Mouse (Mus musculus): ENCODE measurements around the gene Pik3cg. TPM values are rescaled to one million over a fixed set of nuclear protein-coding genes. Genes with fewer than 3 reads are reported as not detected.

The Pik3cg gene
- polyA plus RNA-seq, 1 experiment from 2014 or later: 1.4 TPM

DNA sequence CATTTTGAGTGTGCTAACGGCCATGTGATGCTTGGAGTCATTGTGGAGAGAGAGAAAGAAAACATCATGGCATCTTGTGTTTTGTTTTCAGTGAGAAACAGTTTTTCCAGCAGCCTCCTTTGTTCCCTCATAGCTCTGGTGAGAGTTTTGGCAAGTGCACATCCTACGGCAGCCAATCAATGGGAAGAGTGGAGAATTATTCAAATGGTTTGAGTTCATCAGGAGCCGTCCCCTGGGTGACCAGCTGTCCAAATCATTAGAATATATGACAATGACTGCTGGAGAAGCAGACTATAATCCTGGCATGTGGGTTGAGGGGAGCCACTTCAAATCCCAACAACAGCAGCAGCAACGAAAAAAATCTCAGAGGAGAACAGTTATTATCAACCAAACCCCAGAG, 2.8 kb upstream of the Pik3cg start:
- peak; percentile 72 for ATAC-seq
- H3K27me3 ChIP-seq (replicated peaks; ENCODE audit: control insufficient read depth, insufficient read depth, low read length): no peaks in the 10 kb centered on the region
- no peak overlapping the region for H3K4me3 ChIP-seq (ENCODE audit: low read depth, low read length)
- peaks cover 5% of the 10 kb centered on the region for H3K4me1 ChIP-seq (ENCODE audit: control insufficient read depth, insufficient read depth, low read length)
- H3K4me2 ChIP-seq (ENCODE audit: low read length): no peak overlapping the region
- H3K27ac ChIP-seq (ENCODE audit: low read depth, low read length): no peak overlapping the region
- WGBS: 37% methylated on average over 4 of the region's 4 CpGs
- no peaks in the 10 kb centered on the region for H3K9me3 ChIP-seq (replicated peaks; ENCODE audit: control insufficient read depth, low read length)
- no peaks in the 10 kb centered on the region for H3K36me3 ChIP-seq (ENCODE audit: control insufficient read depth, insufficient read depth, low read length)
- H3K9ac ChIP-seq (ENCODE audit: low read length): no peak overlapping the region
- DNase-seq (ENCODE audit: low spot score): peak; percentile 54

DNA sequence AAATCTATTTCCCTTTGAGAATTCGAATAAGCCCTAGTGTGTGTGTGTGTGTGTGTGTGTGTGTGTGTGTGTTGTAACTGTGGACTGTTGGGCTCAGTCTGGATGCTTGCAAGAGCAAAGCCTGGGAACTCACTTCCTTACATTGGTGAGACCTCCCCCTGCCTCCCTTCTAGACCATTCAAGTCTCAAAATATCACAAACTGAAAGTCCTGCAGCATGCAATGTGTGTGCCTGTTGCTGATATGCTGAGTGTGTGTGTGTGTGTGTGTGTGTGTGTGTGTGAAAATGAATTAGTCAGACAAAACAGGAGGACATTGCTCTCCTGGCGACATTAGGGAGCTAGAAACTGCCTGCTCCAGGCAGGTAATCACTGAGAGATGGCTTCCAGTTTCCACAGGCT, 492 bp upstream of the Pik3cg start:
- Histone ChIP-seq H3K4me3 (ENCODE audit: low read depth, low read length) (no peak overlapping the region), H3K9ac (ENCODE audit: low read length) (no peak overlapping the region), H3K9me3 (replicated peaks; ENCODE audit: control insufficient read depth, low read length) (no peaks in the 10 kb centered on the region), H3K4me1 (ENCODE audit: control insufficient read depth, insufficient read depth, low read length) (peaks cover 5% of the 10 kb centered on the region), H3K36me3 (ENCODE audit: control insufficient read depth, insufficient read depth, low read length) (no peaks in the 10 kb centered on the region), H3K4me2 (ENCODE audit: low read length) (no peak overlapping the region), H3K27ac (ENCODE audit: low read depth, low read length) (no peak overlapping the region), H3K27me3 (replicated peaks; ENCODE audit: control insufficient read depth, insufficient read depth, low read length) (no peaks in the 10 kb centered on the region)
- WGBS: 75% methylated on average over 2 of the region's 2 CpGs
- DNase-seq (ENCODE audit: low spot score) (no peak), ATAC-seq (no peak)

DNA sequence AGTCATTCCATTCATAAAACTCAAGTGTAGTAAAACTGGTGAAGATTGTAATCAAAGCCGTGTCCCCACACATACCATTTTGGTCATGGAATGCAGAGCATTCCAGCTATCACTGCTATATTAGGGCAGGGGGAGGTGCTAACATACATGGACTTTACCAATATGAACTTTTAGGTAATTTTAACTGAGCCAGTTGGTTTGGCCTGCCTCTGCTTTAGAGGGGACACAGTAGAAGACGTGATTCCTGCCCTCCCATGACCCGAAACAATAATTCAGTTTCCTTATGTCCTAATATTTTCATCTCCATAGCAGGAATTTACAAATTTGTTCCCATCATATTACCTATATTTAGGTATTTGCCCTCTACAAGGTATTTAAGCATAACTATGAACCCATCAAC, 1.3 kb downstream of the Pik3cg start:
- Histone ChIP-seq H3K9ac (ENCODE audit: low read length) (no peak overlapping the region), H3K27me3 (replicated peaks; ENCODE audit: control insufficient read depth, insufficient read depth, low read length) (no peaks in the 10 kb centered on the region), H3K27ac (ENCODE audit: low read depth, low read length) (no peak overlapping the region), H3K4me2 (ENCODE audit: low read length) (no peak overlapping the region), H3K4me3 (ENCODE audit: low read depth, low read length) (no peak overlapping the region), H3K36me3 (ENCODE audit: control insufficient read depth, insufficient read depth, low read length) (no peaks in the 10 kb centered on the region), H3K4me1 (ENCODE audit: control insufficient read depth, insufficient read depth, low read length) (peaks cover 5% of the 10 kb centered on the region), H3K9me3 (replicated peaks; ENCODE audit: control insufficient read depth, low read length) (no peaks in the 10 kb centered on the region)
- DNase-seq (ENCODE audit: low spot score): no peak
- 86% methylated on average over 3 of the region's 3 CpGs for WGBS
- no peak for ATAC-seq

DNA sequence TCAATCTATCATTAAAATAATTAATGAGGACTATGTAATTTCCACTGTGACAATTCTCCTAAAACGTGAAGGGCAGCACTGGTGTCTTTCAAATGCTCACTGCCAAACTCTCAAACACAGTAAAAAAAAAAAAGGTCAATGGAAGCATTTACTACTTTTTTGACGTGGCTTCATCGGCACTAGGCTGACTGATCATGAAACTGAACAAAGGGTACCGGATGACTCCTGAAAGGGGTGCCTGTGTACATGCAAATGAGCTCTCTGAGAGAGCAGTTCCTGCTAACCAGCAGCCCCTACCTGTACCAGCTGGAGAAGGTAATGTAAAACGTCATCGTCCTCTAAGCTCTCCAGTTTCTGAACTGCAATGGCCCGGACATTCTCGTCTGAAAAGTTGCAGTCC, 4.8 kb downstream of the Pik3cg start:
- WGBS: 40% methylated on average over 8 of the region's 8 CpGs

DNA sequence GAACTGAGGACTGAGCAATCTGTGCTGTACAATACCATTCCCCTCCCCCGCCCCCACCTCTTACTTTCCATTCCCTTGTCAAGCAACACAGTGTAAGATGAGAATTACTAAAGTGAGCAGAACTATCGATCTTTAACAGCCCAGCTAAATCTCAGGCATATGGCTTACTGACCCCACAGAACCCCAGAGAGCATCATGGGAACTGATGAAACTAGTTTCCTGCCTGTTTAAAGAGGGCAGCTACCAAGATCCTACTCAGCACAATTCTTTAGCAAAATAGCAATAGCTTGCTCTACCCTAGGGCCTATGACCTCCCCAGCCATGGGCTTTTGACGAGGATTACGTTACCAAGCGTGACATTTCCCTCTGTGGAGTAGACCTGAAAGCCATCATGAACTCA, 5.9 kb downstream of the Pik3cg start:
- Histone ChIP-seq H3K4me3 (ENCODE audit: low read depth, low read length) (no peak overlapping the region), H3K9me3 (replicated peaks; ENCODE audit: control insufficient read depth, low read length) (no peaks in the 10 kb centered on the region), H3K4me2 (ENCODE audit: low read length) (no peak overlapping the region), H3K4me1 (ENCODE audit: control insufficient read depth, insufficient read depth, low read length) (no peaks in the 10 kb centered on the region), H3K36me3 (ENCODE audit: control insufficient read depth, insufficient read depth, low read length) (no peaks in the 10 kb centered on the region), H3K27me3 (replicated peaks; ENCODE audit: control insufficient read depth, insufficient read depth, low read length) (no peaks in the 10 kb centered on the region), H3K27ac (ENCODE audit: low read depth, low read length) (no peak overlapping the region), H3K9ac (ENCODE audit: low read length) (no peak overlapping the region)
- ATAC-seq (no peak), DNase-seq (ENCODE audit: low spot score) (no peak)
- 91% methylated on average over 5 of the region's 5 CpGs for WGBS

More for the DNA sequence above, 4.8 kb downstream of the Pik3cg start:
- Histone ChIP-seq H3K4me2 (ENCODE audit: low read length) (no peak overlapping the region), H3K9me3 (replicated peaks; ENCODE audit: control insufficient read depth, low read length) (no peaks in the 10 kb centered on the region), H3K27ac (ENCODE audit: low read depth, low read length) (no peak overlapping the region), H3K4me1 (ENCODE audit: control insufficient read depth, insufficient read depth, low read length) (no peaks in the 10 kb centered on the region), H3K4me3 (ENCODE audit: low read depth, low read length) (no peak overlapping the region), H3K36me3 (ENCODE audit: control insufficient read depth, insufficient read depth, low read length) (no peaks in the 10 kb centered on the region), H3K9ac (ENCODE audit: low read length) (no peak overlapping the region), H3K27me3 (replicated peaks; ENCODE audit: control insufficient read depth, insufficient read depth, low read length) (no peaks in the 10 kb centered on the region)
- DNase-seq (ENCODE audit: low spot score) (no peak), ATAC-seq (no peak)

DNA sequence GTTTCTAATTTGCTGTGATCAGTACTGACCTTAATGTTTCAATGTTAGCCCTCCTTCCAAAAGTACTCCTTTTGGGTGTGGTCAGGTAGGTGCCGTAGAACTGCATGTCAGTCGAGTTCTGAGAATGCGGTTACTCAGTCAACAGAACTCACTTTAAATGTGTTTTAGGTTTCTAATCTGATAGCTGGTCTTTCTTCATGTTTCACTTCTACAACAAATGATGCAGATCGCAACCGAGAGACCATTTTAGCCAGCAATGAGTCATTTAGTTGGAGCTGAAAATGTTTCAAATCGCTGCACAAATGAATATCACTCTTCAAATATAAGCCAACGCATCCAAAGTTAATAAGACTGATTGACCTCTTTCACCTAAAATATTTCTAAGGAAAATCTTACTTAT, 6.5 kb downstream of the Pik3cg start:
- ATAC-seq (no peak), DNase-seq (ENCODE audit: low spot score) (no peak)
- no peaks in the 10 kb centered on the region for H3K36me3 ChIP-seq (ENCODE audit: control insufficient read depth, insufficient read depth, low read length)
- no peak overlapping the region for H3K9ac ChIP-seq (ENCODE audit: low read length)
- H3K4me1 ChIP-seq (ENCODE audit: control insufficient read depth, insufficient read depth, low read length): no peaks in the 10 kb centered on the region
- no peaks in the 10 kb centered on the region for H3K9me3 ChIP-seq (replicated peaks; ENCODE audit: control insufficient read depth, low read length)
- H3K27me3 ChIP-seq (replicated peaks; ENCODE audit: control insufficient read depth, insufficient read depth, low read length): no peaks in the 10 kb centered on the region
- 95% methylated on average over 7 of the region's 7 CpGs for WGBS
- H3K27ac ChIP-seq (ENCODE audit: low read depth, low read length): no peak overlapping the region
- H3K4me2 ChIP-seq (ENCODE audit: low read length): no peak overlapping the region
- H3K4me3 ChIP-seq (ENCODE audit: low read depth, low read length): no peak overlapping the region

DNA sequence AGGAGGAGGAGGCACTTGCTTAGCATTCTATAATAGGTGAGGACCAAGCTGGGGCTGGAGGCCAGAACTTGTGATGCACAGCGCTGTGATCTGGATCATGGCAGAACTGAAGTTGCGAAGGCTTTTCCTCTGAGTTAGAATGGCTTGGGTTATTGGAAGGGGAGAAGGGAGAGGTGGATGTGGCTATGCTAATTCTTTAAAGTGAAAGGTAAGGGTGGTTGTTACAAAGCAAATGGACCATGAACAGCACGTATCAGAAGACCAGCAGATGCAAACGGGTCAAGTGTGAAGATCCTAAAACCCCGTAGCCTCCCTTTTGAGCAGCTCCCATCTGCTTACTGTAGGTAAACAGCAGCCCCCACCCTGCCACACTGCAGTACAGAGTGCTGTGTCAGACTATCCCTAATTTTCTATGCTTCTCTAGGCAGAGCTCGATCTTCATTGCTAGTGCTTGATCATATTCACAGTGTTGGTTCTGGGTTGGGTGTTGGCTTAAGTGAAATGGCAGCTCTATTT, 7.3 kb downstream of the Pik3cg start:
- Histone ChIP-seq H3K4me1 (ENCODE audit: control insufficient read depth, insufficient read depth, low read length) (no peaks in the 10 kb centered on the region), H3K27ac (ENCODE audit: low read depth, low read length) (no peak overlapping the region), H3K4me3 (ENCODE audit: low read depth, low read length) (no peak overlapping the region), H3K27me3 (replicated peaks; ENCODE audit: control insufficient read depth, insufficient read depth, low read length) (no peaks in the 10 kb centered on the region), H3K4me2 (ENCODE audit: low read length) (no peak overlapping the region), H3K9ac (ENCODE audit: low read length) (no peak overlapping the region), H3K9me3 (replicated peaks; ENCODE audit: control insufficient read depth, low read length) (no peaks in the 10 kb centered on the region), H3K36me3 (ENCODE audit: control insufficient read depth, insufficient read depth, low read length) (no peaks in the 10 kb centered on the region)
- DNase-seq (ENCODE audit: low spot score): no peak
- ATAC-seq: no peak
- WGBS: 85% methylated on average over 6 of the region's 6 CpGs

DNA sequence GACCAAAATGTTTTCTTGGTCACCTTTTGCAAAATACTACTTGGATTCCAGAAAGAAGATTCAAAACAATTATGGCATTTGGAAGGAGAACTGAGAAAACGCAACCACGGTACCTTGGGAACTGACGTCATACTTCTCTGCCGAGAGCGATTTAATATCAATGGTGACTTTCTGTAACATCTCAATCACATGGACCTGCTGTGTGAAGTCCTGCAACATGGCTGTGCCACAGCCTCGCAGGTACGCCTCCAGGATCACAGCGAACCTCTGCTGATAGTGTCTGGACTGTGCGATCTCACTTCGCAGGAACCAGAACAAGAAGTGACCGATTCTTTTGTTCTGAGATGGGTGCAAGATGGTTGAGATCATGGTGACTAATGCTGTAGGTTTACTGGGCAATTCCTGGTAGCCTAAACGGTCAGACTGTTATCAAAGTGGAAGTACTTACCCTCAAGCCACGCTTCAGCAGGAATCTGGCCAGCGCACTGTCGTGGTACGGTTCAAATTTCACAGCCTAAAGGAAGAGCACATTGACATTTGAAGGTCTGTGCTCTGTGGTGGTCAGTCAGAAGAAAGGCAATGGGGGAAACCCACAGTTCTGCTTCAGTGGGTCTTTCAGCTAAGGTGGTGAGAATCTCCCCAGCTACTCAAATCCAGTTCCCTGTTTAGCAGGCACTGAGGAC, 7.9 kb downstream of the Pik3cg start:
- WGBS: 95% methylated on average over 16 of the region's 16 CpGs
- no peaks in the 10 kb centered on the region for H3K4me1 ChIP-seq (ENCODE audit: control insufficient read depth, insufficient read depth, low read length)
- no peak overlapping the region for H3K27ac ChIP-seq (ENCODE audit: low read depth, low read length)
- no peak for ATAC-seq
- H3K9ac ChIP-seq (ENCODE audit: low read length): no peak overlapping the region
- H3K4me2 ChIP-seq (ENCODE audit: low read length): no peak overlapping the region
- no peak overlapping the region for H3K4me3 ChIP-seq (ENCODE audit: low read depth, low read length)
- DNase-seq (ENCODE audit: low spot score): no peak
- H3K9me3 ChIP-seq (replicated peaks; ENCODE audit: control insufficient read depth, low read length): no peaks in the 10 kb centered on the region
- H3K27me3 ChIP-seq (replicated peaks; ENCODE audit: control insufficient read depth, insufficient read depth, low read length): no peaks in the 10 kb centered on the region
- H3K36me3 ChIP-seq (ENCODE audit: control insufficient read depth, insufficient read depth, low read length): no peaks in the 10 kb centered on the region

DNA sequence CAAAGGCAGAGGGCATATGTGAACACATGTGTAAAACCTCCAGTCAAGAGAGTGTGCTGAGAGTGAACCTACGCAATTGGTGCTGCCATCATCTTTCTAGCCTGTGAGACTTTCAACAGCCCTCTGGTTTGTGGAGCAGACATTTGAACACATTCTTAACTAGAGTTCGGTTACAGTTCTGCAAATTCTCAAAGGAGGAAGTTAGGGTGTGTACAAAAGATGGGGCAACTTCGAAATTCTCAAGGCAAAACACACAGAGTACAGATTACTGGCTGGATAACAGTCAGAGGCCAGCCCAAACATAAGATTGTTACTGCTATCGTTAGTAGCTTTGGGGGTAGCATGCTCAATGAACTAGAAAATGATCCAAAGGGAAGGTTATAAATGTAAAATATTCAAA, 9.0 kb downstream of the Pik3cg start:
- no peak overlapping the region for H3K27ac ChIP-seq (ENCODE audit: low read depth, low read length)
- no peak overlapping the region for H3K9ac ChIP-seq (ENCODE audit: low read length)
- no peak overlapping the region for H3K4me2 ChIP-seq (ENCODE audit: low read length)
- H3K4me3 ChIP-seq (ENCODE audit: low read depth, low read length): no peak overlapping the region
- DNase-seq (ENCODE audit: low spot score): no peak
- H3K9me3 ChIP-seq (replicated peaks; ENCODE audit: control insufficient read depth, low read length): no peaks in the 10 kb centered on the region
- H3K27me3 ChIP-seq (replicated peaks; ENCODE audit: control insufficient read depth, insufficient read depth, low read length): no peaks in the 10 kb centered on the region
- no peaks in the 10 kb centered on the region for H3K4me1 ChIP-seq (ENCODE audit: control insufficient read depth, insufficient read depth, low read length)
- 77% methylated on average over 4 of the region's 4 CpGs for WGBS
- no peak for ATAC-seq
- H3K36me3 ChIP-seq (ENCODE audit: control insufficient read depth, insufficient read depth, low read length): no peaks in the 10 kb centered on the region

All from forebrain, embryonic 14.5 days (tissue).